Mouse (Mus musculus) embryo, embryonic 11.5 days (tissue): ENCODE data around the gene Hivep3.
A peak's percentile ranks its signal among the peaks of the same experiment; 100 is the strongest.

ENCODE experiments used
- DNase-seq: peaks from one replicate; pipeline ENCODE4 v3.0.0-alpha.2; 2012; ENCODE audit warnings: low read depth, low spot score

Hivep3 gene

DNA sequence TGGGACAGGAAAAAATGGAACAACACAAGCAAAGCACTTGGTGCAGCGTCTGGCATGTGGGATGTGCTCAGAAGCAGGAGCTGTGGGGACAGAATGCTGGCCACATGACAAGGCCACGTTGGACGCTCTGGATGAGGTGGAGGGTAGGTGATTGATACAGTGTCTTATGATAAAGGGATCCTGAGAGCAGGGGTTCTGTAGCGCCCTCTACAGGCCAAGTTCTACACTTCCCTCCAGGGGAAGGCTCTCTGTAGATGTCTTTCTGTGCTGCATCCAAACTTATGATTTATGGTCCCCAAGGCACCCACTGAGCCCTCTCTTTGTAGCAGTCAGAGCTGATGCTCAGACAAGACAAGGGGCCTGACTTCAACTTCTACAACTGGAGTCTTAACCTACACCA, 419.1 kb downstream of the Hivep3 start:
- DNase-seq: no peak

DNA sequence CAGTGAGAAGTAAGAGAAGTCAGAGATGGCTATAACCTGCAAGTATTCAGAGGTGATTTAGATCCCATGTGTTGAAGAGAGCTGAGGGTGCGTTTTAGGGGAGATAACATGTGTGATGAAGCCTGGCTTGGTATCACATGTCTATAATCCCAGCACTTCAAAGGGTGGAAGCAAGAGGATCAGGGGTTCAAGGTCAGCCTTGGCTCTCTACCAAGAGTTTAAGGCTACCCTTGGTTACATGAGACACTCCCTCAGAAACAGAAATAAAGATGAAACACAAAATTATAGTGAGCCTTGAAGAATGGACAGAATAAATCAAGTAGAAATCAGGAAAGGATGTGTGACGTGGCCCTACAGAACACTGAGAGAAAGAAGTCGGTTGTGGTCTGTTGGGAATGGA, 420.2 kb downstream of the Hivep3 start:
- DNase-seq: no peak

DNA sequence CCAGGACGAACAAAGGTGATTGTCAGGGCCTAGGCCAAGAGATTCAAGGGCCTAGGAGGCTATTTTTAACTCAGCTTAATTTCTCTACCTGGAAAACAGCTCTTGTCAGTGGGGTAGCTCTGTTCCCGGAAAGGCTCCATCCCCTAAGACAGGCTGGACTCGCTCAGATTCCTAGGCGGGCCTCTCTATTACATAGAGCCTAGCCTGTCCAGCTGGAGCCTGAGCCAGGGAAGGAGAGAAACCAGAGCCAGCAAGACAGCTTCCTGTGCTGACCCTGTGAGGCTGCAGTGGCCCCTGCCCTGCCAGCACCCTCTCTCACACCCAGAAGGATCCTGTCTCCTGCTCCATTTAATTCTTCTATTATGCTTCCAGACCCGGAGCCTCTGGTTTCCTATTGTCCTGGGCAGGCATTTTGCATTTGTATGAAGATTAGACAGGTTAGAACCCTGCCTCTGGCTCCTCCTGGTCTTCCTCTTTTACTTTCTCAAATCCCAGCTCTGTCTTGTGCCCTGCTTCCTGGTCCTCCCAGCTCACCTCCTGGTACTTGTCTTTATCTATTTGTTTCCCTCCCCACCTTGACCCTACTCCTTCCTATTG, 425.2 kb downstream of the Hivep3 start:
- DNase-seq: no peak

DNA sequence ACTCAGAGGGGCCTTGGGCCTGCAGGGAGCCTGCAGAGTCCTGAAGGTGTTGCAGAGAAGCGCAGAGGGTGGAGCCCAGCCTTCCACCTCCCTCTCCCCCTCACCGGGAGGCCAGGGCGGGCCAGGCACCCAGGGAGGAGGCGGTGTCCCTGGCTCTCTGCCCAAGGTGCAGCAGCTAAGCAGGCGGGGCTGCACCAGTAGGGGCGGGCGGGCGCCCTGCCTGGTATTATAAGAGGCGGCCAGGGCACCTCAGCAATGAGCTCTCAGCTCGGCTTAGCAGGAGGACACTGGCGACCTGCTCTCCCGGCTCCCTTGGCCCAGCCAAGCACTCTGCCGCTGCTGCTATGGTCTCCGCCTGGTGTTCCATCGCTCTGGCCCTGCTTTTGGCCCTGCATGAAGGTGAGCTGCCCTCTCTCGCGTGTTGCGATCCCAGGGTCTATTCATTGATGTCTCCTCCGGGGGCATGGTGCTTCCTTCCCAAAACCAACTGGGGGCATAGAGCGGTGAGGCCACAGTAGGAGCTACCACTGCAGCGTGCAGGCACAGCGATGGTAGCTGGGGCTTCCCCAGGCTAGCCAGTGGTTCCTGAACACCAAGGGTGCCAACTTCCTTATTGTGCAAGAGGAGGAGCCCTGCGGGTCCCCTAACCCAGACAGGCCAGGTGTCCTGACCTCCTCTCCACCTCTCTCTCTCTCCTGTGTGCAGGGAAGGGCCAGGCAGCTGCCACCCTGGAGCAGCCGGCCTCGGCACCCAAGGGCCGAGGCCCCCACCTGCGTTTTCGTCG, 427.8 kb downstream of the Hivep3 start, which contains the start of gene Edn2:
Gene Edn2, plus strand, starts transcription at position 41 of the 784 bp plus-strand sequence.
- no peak for DNase-seq

DNA sequence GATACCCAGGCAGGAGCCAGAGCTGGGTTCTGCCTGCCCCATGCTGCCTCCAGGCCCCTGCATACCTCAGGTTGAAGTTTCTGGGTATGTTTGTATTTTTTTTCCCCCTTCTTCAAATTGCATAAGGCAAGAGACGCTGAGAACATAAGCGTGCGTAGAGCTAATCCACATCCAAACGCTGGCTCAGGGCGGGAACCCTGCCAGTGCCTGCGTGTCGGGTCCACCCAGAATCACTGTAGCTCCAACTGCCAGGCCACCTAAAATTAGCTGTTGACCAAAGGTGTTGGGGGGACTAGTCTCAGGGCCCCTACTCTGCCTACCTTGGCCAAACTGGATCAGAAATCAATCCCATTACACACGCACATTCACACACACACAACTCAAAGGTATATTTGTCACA, 429.0 kb downstream of the Hivep3 start:
- DNase-seq: no peak

DNA sequence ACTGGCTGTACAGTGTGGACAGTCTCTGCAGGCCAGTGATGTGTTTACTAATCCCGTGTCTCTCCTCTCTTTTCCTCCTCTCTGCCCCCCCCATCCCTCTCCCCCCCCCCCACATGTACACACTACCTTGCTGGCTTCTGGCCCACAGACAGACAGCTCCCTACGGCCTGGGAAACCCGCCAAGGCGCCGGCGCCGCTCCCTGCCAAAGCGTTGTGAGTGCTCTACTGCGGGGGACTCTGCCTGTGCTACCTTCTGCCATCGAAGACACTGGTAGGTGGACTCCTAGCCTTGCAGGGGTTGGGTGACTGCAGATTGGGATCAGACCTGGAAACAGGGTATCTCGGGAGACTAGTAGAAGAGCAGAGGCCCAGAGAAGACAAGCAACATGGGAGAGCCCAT, 429.7 kb downstream of the Hivep3 start:
- DNase-seq: no peak

DNA sequence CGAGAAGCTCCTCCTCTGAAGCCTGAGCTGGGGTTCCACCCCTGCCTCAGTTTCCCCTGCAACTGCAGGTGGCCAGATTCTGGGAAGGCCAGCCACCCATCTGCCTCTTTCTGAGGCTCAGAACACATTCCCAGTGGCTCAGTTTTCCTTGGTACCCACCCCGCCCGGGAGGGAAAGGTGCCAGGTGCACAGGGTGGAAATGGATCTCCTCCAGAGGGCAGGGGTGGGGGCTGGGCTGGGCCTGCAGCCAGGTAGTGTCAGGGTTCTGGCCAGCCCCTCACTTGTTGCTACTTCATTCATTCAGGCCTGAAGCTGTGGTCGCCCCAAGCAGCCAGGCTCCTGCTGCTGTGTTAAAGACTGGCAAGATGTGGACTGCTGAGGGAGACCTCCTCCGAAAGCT, 430.7 kb downstream of the Hivep3 start:
- no peak for DNase-seq

DNA sequence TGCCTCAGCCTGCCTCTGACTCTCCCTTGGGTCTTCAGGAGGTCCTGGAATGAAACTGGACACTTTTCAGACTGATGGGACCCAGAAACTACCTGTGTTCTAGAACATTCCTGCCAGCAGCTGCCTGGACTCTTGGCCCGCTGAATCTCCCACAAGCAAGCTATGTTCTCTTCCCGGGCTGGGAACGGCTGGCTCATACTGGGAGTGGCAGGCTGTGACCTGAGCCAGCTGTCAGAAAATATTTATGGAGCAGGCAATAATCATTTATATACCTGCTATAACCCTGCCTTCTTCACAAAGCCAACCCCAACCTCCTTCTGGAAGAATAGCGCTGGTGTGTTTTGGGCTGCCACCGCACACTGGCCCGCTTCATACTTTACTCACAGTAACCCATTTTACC, 434.2 kb downstream of the Hivep3 start:
- no peak for DNase-seq

DNA sequence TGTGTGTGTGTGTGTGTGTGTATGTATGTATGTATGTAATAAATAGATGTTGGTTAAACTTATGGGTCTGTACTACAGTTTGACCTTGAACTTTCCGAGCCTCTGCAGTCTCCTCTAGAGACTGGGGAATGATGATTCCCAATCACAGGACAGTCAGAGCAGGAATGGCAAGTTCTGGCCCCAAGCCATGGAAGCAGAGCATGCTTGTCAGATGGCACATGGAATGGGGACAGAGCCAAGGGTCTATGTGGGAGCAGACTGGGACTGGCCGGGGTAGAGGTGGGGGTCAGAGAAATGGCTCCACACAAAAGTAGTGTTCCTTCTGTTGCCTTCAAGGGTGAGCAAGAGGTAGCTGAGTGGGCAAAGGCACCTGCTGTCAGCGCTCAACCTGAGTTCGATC, 434.8 kb downstream of the Hivep3 start:
- no peak for DNase-seq

DNA sequence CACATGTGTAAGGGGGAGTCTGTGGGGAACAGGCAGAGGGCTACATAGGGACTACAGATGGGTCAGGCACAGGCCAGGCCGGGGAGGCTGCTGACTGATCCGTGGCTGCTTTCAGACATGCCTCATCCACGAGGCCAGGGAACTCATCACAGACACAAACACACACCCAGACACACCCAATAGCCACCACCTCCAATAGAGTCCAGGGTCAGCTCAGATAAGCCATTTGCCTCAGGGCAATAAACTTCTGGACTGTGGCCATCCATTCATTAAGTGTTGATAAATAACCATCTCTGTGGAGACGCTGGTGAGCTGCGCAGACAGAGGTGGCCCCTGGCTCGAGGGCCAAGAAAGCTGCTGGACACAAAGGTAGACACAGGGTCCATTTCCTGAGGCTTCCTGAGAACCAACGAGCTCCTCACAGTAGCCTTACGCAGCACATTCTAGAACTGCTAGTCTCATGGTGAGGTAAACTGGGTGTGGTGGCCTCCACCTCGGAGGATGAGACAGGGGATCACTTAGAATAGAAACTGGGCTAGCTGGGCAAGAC, 436.9 kb downstream of the Hivep3 start:
- DNase-seq: no peak

DNA sequence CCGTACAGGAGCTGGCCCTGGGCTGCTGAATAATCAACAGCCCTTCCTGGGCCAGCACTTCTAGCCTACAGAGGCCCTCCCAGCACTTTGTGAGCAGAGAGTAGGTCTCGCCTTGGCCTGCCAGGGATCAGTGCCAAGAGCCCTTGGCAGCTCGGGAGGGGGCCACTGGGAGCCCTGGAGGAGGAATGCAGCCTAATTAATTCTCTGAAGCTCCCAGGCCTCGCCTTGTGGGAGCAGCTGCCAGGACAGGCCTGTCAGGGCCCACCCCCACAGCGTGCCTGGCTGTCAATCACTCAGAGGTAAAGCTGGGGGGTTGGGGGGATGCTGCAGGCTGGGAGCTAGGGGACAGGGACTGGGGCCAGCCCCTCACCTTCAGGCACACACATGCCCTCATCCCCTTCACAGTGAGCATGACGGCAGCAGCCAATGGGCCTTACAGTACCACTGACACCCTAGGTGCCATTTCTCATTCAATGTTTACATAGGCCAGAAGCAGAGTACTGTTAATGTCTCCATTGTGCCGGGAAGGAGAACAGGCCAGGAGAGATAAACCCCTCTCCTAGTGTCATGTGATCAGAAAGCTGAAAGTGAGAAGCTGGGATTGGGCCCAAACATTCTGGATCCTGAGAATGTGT, 438.6 kb downstream of the Hivep3 start:
- no peak for DNase-seq

DNA sequence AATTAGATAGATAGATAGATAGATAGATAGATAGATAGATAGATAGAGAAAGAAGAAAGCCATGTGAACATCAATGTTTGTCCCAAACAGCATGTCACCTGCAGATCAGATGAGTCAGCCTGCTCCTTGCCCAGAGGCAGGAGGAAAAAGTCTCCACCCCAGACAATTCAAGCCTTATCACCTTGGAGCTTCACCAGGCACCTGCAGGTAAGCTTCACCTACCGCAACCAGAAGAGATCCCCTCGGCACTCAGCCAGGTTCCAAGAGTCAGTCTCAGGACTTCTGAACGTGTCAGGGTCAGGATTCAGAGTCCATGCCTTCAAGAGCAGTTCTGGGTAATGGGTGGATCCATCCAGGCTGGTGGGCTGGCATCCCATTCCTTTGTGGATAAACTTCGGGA, 445.5 kb downstream of the Hivep3 start:
- DNase-seq: no peak

DNA sequence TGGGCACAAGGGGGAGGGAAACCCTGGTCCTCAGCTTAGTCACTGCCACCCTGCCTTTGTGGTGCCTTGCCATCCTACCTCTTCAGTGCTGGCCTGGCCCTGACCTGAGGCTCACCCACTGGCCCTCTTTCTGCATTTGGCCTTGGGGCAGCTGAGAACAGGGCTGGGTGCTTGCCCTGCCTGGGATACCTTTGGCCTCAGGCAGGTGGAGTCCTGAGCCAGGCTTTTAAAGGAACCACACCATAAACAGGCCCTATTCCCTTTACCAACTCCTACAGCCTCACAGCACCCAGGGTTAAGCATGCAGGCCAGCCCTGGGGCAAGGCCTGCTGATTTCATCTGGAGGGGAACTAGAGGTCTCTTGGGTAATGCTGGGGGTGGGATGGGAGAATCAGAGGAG, 447.0 kb downstream of the Hivep3 start:
- DNase-seq: no peak

DNA sequence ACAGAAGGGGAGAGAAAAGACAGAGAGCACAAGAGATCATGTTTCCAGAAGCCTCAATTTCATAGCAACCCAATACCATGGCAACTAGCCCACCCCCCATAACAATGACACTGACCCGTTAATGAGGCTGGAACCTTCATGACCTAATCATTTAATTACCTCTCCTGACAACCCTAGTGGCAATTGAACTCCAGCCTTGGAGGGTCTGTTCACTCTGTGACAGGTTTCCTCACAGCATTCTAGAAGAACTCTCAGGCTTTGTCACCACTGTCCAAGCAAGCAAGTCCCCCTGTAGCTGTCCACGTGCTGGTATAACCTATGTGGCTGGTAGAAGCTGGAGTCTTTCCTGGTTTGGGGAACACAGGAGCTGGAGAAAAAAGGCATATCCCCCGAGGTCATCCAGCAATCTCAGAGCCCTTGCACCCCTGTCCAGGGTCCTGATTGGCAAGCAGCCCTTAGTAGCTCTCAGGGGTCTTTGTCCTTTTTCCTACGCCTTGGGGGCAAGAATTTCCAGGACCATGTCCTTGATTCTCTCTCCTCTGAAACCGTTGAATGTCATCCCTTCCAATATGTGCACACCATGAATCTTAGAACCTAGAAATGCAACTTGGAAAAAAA, 450.9 kb downstream of the Hivep3 start:
- DNase-seq: peak; percentile 29

DNA sequence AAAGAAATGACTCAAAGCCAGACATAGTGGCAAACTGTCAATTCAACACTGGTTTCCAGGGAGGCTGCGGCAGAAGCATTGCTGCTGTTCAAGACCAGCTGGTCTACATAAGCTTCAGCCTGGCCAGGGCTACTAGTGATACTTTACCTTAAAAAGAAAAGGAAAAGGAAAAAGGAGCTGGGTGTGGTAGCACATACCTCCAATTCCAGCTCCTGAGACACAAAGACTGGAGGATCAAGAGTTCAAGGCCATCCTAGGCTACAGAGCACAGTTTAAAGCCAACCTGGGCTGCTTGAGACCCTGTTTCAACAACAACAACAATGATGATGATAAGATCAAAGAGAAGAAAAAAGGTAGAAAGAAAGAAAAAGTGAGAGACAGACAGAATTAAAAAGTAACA, 452.9 kb downstream of the Hivep3 start:
- no peak for DNase-seq

DNA sequence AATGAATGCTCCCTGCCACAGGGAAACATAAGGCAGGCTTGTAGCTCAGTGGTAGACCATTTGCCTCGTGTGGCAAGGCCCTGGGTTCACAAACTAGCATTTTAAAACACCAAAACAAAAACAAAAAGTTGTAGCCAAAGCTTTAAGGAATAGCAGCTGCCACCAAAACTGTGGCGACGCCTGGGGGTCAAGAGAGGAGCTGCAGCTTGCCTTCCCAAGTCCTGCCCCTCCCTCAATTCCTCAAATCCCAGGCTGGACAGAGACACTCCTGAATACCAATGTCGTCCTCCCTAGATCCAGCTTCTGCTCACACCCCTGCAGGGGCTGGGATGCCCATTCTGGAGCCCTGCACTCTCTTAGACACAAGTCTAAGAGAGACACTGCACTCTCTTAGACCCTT, 453.4 kb downstream of the Hivep3 start:
- no peak for DNase-seq
